Mouse (Mus musculus) neutrophil, adult 5-6 weeks (primary cell): Measurements from ENCODE around the gene Pram1. TPM values are rescaled to one million over a fixed set of nuclear protein-coding genes. Genes with fewer than 3 reads are reported as not detected.

Experiments
- ATAC-seq: fragments of 151-379, 151-347 bp; 2 replicates; pipeline ENCODE4 v1.8.0; 2017; ENCODE audit warnings: mild to moderate bottlenecking, moderate TSS enrichment; ENCODE audit not compliant: insufficient number of reproducible peaks, poor library complexity, low FRiP score, severe bottlenecking; ENCODE audit errors: extremely low read depth
- total RNA-seq: library from RNA; stranded (forward); fragments of 200-1000 nt; gene quantifications from 2 replicates; pipeline ENCODE4 v1.2.3, GENCODE M21; 2017

The Pram1 gene
- total RNA-seq, 1 experiment from 2014 or later = 68.6 TPM

- ATAC-seq = no peak
These were observed 12.1 kb downstream of the Pram1 start for GRCm38 (mm10) chr17:33649781-33650475.

GRCm38 (mm10) chr17:33666813-33667212 is 29.0 kb downstream of the Pram1 start:
- no peak for ATAC-seq

GRCm38 (mm10) chr17:33669681-33670080 is 31.8 kb downstream of the Pram1 start:
- no peak for ATAC-seq

- ATAC-seq = no peak
These were observed 36.0 kb downstream of the Pram1 start for GRCm38 (mm10) chr17:33673837-33674236.

GRCm38 (mm10) chr17:33675452-33675851 is 37.6 kb downstream of the Pram1 start:
- no peak for ATAC-seq

GRCm38 (mm10) chr17:33676086-33676485 is 38.2 kb downstream of the Pram1 start:
- ATAC-seq = no peak

GRCm38 (mm10) chr17:33678771-33679170 is 40.9 kb downstream of the Pram1 start:
- no peak for ATAC-seq

- ATAC-seq = no peak
These were observed 43.9 kb downstream of the Pram1 start for GRCm38 (mm10) chr17:33681767-33682166.

GRCm38 (mm10) chr17:33684671-33685231 is 46.9 kb downstream of the Pram1 start:
- peak; percentile 47 for ATAC-seq

GRCm38 (mm10) chr17:33685249-33685653 is 47.4 kb downstream of the Pram1 start:
- ATAC-seq = peak; percentile 95

- no peak for ATAC-seq
These were observed 48.9 kb downstream of the Pram1 start, which contains the start of gene Hnrnpm for GRCm38 (mm10) chr17:33686760-33687159. TSS of gene Hnrnpm (minus strand) at chr17:33686860.

Other genes starting within 250 kb of the Pram1 start
- gene Zfp101, start 243.4 kb upstream of the Pram1 start, total RNA-seq = 17.2 and 18.7 TPM in 2 replicates
- gene Actl9, start 205.2 kb upstream of the Pram1 start, total RNA-seq = not detected in 2 replicates
- gene Adamts10, start 113.9 kb upstream of the Pram1 start, total RNA-seq = 62.0 and 78.5 TPM in 2 replicates
- 383 and 399 TPM in 2 replicates for gene Myo1f, start 82.3 kb upstream of the Pram1 start, total RNA-seq
- gene Zfp414, start 9.0 kb upstream of the Pram1 start, total RNA-seq = 35.3 and 40.5 TPM in 2 replicates
- 247 and 353 TPM in 2 replicates for gene Hnrnpm, start 48.8 kb downstream of the Pram1 start, total RNA-seq
- 62.6 and 68.3 TPM in 2 replicates for gene March2, start 80.6 kb downstream of the Pram1 start, total RNA-seq
- 33.9 and 50.0 TPM in 2 replicates for gene Rab11b, start 122.5 kb downstream of the Pram1 start, total RNA-seq
- 2.3 TPM in 1 of 2 replicates, not detected in the other for gene Angptl4, start 143.8 kb downstream of the Pram1 start, total RNA-seq
- gene Kank3, start 172.5 kb downstream of the Pram1 start, total RNA-seq = 3.1 and 4.0 TPM in 2 replicates
- 701 and 811 TPM in 2 replicates for gene Rps28, start 186.5 kb downstream of the Pram1 start, total RNA-seq
- 138 and 155 TPM in 2 replicates for gene Ndufa7, start 186.5 kb downstream of the Pram1 start, total RNA-seq
- gene Cd320, start 205.0 kb downstream of the Pram1 start, total RNA-seq = 1.6 and 2.9 TPM in 2 replicates
- gene Gm7029, start 235.8 kb downstream of the Pram1 start, total RNA-seq = not detected in 2 replicates